Mouse (Mus musculus): ENCODE results near the gene Krtap5-2.
"Not testable (repeated sequence)": the region's sequence is repeated elsewhere in the genome, so short reads cannot be mapped to it uniquely, and the experiment has no call there.

Gene Krtap5-2

GRCm38 (mm10) chr7:142135934-142136333, 39.9 kb downstream of the Krtap5-2 start, which contains the start of gene Gm39115:
Gene Gm39115, minus strand, starts transcription at chr7:142136034.
- not testable (repeated sequence) for DNase-seq

GRCm38 (mm10) chr7:142134206-142134995, 41.4 kb downstream of the Krtap5-2 start:
- peak; percentile 45 for DNase-seq

GRCm38 (mm10) chr7:142128843-142129242, 47.0 kb downstream of the Krtap5-2 start:
- no peak for DNase-seq
